Mouse (Mus musculus) intestine, embryonic 14.5 days (tissue): ENCODE measurements at regions not wholly inside any gene's neighbourhood (a gene's known extent, or its start where the extent isn't known, plus 50 kb on each side); places are given as distances from the start of the nearest gene placed in this dataset.

ENCODE experiments used
- ATAC-seq: fragments of 200-750 bp; cut with Nextera tagmentation; replicated peaks from 2 replicates; pipeline ENCODE4 v1.8.0; 2017; ENCODE audit warnings: low read depth, moderate number of reproducible peaks, moderate TSS enrichment, moderate library complexity; ENCODE audit not compliant: low FRiP score, low TSS enrichment
- DNase-seq: peaks from one replicate; pipeline ENCODE4 v3.0.0-alpha.2; 2018; ENCODE audit warnings: low spot score
- H3K27ac ChIP-seq: fragments of 300-500 bp; sonication (generic); 2 replicates; pipeline ENCODE4 v1.5.1; 2014; ENCODE audit warnings: low read depth, mild to moderate bottlenecking, control low read depth
- H3K27me3 ChIP-seq: fragments of 300-500 bp; sonication (generic); replicated peaks from 2 replicates; pipeline ENCODE4 v1.6.1; 2014; ENCODE audit warnings: low read length, control low read depth; ENCODE audit not compliant: control insufficient read depth, insufficient read depth
- H3K36me3 ChIP-seq: fragments of 300-500 bp; sonication (generic); 2 replicates; pipeline ENCODE4 v1.6.1; 2014; ENCODE audit warnings: low read length, control low read depth; ENCODE audit not compliant: control insufficient read depth, insufficient read depth
- H3K4me1 ChIP-seq: fragments of 300-500 bp; sonication (generic); replicated peaks from 2 replicates; pipeline ENCODE4 v1.6.1; 2014; ENCODE audit warnings: low read length, control low read depth, mixed read lengths; ENCODE audit not compliant: control insufficient read depth, insufficient read depth
- H3K4me2 ChIP-seq: fragments of 300-500 bp; sonication (generic); 2 replicates; pipeline ENCODE4 v1.6.1; 2014; ENCODE audit warnings: low read length
- H3K4me3 ChIP-seq: fragments of 300-500 bp; sonication (generic); 2 replicates; pipeline ENCODE4 v1.5.1; 2014; ENCODE audit warnings: low read depth, low read length, control low read depth, mixed read lengths
- H3K9ac ChIP-seq: fragments of 300-500 bp; sonication (generic); 2 replicates; pipeline ENCODE4 v1.6.1; 2014; ENCODE audit warnings: mild to moderate bottlenecking, low read length
- H3K9me3 ChIP-seq: fragments of 300-500 bp; sonication (generic); 2 replicates; pipeline ENCODE4 v1.6.1; 2016; ENCODE audit warnings: low read length, control low read depth; ENCODE audit not compliant: control insufficient read depth
- WGBS: fragments of 180-500 bp; shearing (Covaris S2); extraction: QIAGEN DNeasy Blood & Tissue Kit; methylation state at CpG from one replicate; pipeline ENCODE4 v1.1.7; 2014; 5-methylcytosine and 5-hydroxymethylcytosine counted together

GRCm38 (mm10) chr8:109415906-109416305, 77.9 kb upstream of the Pmfbp1 start:
- Histone ChIP-seq H3K4me3 (no peak overlapping the region), H3K36me3 (no peaks in the 10 kb centered on the region), H3K27me3 (no peaks in the 10 kb centered on the region), H3K9ac (no peak overlapping the region), H3K4me2 (no peak overlapping the region), H3K27ac (no peak overlapping the region), H3K9me3 (no peaks in the 10 kb centered on the region), H3K4me1 (0 out of 2 replicates have a peak, but pooled peaks cover 2% of the 10 kb centered on the region)
- 81% methylated on average over 11 of the region's 11 CpGs for WGBS
- no peak for DNase-seq
- ATAC-seq: no peak

DNA sequence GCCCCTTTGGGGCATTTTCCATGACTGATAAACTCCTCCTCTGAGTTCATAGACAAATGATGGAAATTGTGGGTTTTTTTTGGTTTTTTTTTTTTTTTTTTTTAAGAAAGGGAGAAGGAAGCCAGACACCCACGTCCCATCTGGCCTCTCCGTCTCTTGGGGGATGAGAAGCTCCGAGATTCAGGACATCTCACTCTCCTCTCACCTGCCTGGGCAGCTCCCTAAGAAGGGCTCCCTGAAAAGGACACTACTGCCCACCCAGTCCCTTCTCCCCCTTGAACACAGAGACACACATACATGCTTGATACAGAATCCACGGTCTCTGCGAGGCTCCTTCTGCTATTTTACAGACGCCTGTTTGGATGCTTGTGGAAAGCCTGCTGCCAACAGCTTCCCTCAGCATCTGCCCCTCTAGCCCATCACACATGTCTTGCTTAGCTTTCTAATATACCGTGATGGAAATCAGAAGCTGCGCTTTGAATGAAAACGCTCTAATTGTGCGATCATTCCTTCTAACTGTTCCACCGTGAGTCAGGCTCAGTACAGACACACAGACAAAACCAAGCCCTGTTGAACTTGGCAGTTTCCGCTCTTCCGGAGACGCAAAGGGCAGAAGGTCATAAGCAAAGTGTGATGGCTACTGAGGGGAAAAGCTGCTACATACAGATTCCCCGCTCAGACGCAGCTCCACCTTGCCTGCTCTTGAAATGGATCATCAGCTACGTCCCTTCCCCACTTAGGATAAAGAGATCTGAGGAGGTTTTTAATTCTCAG, 77.3 kb upstream of the Pmfbp1 start:
- Histone ChIP-seq H3K27me3 (no peaks in the 10 kb centered on the region), H3K9me3 (no peaks in the 10 kb centered on the region), H3K4me3 (no peak overlapping the region), H3K27ac (no peak overlapping the region), H3K9ac (no peak overlapping the region), H3K4me1 (0 out of 2 replicates have a peak, but pooled peaks cover 2% of the 10 kb centered on the region), H3K36me3 (no peaks in the 10 kb centered on the region), H3K4me2 (no peak overlapping the region)
- 68% methylated on average over 17 of the region's 17 CpGs for WGBS
- ATAC-seq (no peak), DNase-seq (no peak)

DNA sequence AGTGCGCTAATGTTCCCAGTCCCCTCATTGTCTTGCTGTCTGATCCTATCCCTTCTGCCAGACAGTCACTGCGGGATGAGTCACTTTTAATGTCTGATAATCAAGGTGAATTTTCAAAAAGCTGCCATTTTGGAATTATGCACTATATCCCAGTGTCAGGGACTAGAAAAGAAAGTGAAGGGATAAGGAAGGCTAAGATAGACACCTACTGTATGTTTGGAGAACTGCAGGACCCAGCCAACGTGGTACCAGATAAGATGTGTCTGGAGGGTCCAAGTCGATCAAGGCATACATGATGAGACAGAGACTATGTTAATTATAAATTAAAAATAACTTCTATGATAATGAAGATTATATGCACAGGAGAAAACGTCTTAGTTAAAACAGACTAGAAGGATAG, 76.6 kb upstream of the Pmfbp1 start:
- no peak overlapping the region for H3K27ac ChIP-seq
- peak; percentile 69 for DNase-seq
- 0 out of 2 replicates have a peak, but pooled peaks cover 2% of the 10 kb centered on the region for H3K4me1 ChIP-seq
- H3K4me3 ChIP-seq: no peak overlapping the region
- ATAC-seq: peak; percentile 40; the same call in 1 of the 2 replicates
- H3K36me3 ChIP-seq: no peaks in the 10 kb centered on the region
- 41% methylated on average over 5 of the region's 5 CpGs for WGBS
- H3K27me3 ChIP-seq: no peaks in the 10 kb centered on the region
- no peak overlapping the region for H3K9ac ChIP-seq
- H3K9me3 ChIP-seq: no peaks in the 10 kb centered on the region
- no peak overlapping the region for H3K4me2 ChIP-seq

DNA sequence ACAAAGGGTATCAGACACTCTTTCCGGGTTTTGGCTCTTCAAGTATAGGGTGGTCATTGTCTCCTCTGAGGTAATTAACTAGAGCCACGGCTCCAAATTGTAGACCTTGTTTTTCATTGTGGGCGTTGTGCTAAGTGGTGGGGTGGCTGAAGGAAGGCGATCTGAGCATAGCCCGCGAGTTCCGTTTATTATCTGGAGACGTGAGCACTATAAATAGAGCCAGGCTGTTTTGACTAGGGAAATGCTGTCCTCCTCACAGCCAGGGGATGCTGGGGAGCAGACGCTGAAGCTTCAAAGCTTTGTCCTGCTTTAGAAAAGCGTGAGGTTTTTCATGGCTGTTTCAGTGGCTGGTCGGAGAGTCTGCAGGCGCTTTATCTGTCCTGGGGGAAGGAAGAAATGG, 75.9 kb upstream of the Pmfbp1 start:
- no peaks in the 10 kb centered on the region for H3K36me3 ChIP-seq
- 30% methylated on average over 12 of the region's 12 CpGs for WGBS
- no peak overlapping the region for H3K4me2 ChIP-seq
- DNase-seq: no peak
- no peak overlapping the region for H3K4me3 ChIP-seq
- no peaks in the 10 kb centered on the region for H3K27me3 ChIP-seq
- no peaks in the 10 kb centered on the region for H3K9me3 ChIP-seq
- H3K27ac ChIP-seq: no peak overlapping the region
- no peak for ATAC-seq
- no peak overlapping the region for H3K9ac ChIP-seq
- 0 out of 2 replicates have a peak, but pooled peaks cover 2% of the 10 kb centered on the region for H3K4me1 ChIP-seq

GRCm38 (mm10) chr8:109419029-109419596, 74.7 kb upstream of the Pmfbp1 start:
- ATAC-seq: no peak
- no peak overlapping the region for H3K27ac ChIP-seq

GRCm38 (mm10) chr8:109424004-109424403, 69.8 kb upstream of the Pmfbp1 start:
- Histone ChIP-seq H3K9me3 (no peaks in the 10 kb centered on the region), H3K4me3 (no peak overlapping the region), H3K27ac (no peak overlapping the region), H3K27me3 (no peaks in the 10 kb centered on the region), H3K4me1 (no peaks in the 10 kb centered on the region), H3K4me2 (no peak overlapping the region), H3K36me3 (no peaks in the 10 kb centered on the region), H3K9ac (no peak overlapping the region)
- 64% methylated on average over 5 of the region's 5 CpGs for WGBS
- ATAC-seq (no peak), DNase-seq (no peak)

More at GRCm38 (mm10) chr8:109419029-109419596, 74.7 kb upstream of the Pmfbp1 start:
- WGBS: 62% methylated on average over 4 of the region's 4 CpGs
- Histone ChIP-seq H3K4me3 (no peak overlapping the region), H3K27me3 (no peaks in the 10 kb centered on the region), H3K9me3 (no peaks in the 10 kb centered on the region), H3K4me1 (0 out of 2 replicates have a peak, but pooled peaks cover 2% of the 10 kb centered on the region), H3K9ac (no peak overlapping the region), H3K36me3 (no peaks in the 10 kb centered on the region), H3K4me2 (no peak overlapping the region)
- no peak for DNase-seq

DNA sequence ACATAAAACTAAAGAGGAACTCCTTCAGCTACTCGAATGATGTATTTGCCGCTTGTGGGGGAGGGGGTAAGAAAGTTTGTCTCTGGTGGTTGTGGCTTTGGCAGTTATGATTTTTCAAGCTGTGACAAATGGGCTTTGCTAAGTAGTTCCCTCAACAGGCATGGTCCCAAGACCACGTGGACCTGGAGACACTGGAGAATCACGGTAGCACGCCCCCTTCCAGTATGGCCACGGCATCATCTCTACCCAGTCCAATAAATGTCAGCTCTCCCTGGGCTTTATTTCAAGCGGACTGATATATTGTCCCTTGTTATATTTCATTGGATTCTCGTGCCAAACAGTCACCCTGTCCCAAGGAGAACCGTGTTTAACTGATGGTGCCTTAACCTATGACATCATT, 65.3 kb upstream of the Pmfbp1 start:
- no peak overlapping the region for H3K4me2 ChIP-seq
- DNase-seq: no peak
- H3K27me3 ChIP-seq: no peaks in the 10 kb centered on the region
- no peak for ATAC-seq
- no peak overlapping the region for H3K9ac ChIP-seq
- no peak overlapping the region for H3K4me3 ChIP-seq
- WGBS: 66% methylated on average over 9 of the region's 9 CpGs
- no peaks in the 10 kb centered on the region for H3K9me3 ChIP-seq
- no peak overlapping the region for H3K27ac ChIP-seq
- H3K4me1 ChIP-seq: no peaks in the 10 kb centered on the region
- H3K36me3 ChIP-seq: no peaks in the 10 kb centered on the region

DNA sequence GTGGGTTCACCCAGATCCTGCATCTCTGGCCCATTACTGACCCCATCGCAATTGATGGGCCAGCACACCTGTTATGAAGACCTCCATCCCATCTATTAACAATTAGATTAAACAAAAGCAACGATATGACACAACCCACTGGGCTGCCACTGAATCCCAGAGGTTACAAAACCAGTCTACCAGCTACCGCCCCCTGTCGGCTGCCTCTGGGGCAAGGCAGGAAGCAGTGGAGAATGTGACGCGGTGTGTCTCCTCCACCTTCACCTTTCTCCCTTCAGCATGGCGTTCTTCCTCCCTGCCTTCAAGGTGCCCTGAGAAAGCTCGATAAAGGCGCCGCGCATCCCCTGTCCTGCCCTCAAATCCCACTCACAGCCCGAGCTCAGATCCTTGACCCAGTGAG, 59.3 kb upstream of the Pmfbp1 start:
- no peak overlapping the region for H3K27ac ChIP-seq
- DNase-seq (no peak), ATAC-seq (no peak)
- no peaks in the 10 kb centered on the region for H3K27me3 ChIP-seq
- no peak overlapping the region for H3K9ac ChIP-seq
- no peaks in the 10 kb centered on the region for H3K9me3 ChIP-seq
- no peak overlapping the region for H3K4me3 ChIP-seq
- no peaks in the 10 kb centered on the region for H3K4me1 ChIP-seq
- H3K36me3 ChIP-seq: no peaks in the 10 kb centered on the region
- no peak overlapping the region for H3K4me2 ChIP-seq
- WGBS: 88% methylated on average over 12 of the region's 12 CpGs

DNA sequence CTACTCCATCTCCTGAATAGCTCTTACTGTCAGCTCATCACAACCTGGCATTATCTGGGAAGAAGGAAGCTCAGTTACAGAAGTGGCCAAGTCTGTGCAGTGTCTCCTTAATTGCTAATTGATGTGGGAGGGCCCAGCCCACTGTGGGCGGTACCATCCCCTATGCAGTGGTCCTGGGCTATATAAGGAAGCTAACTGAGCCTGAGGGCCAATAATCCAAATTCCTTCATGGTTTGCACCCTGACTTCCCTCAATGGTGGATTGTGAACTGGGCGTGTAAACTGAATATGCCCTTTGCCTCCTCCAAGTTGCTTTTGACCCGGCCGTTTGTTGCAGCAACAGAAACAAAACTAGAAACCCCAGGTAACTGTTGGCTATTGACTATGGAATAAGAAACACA, 57.8 kb upstream of the Pmfbp1 start:
- DNase-seq: no peak
- Histone ChIP-seq H3K9me3 (no peaks in the 10 kb centered on the region), H3K27me3 (no peaks in the 10 kb centered on the region), H3K36me3 (no peaks in the 10 kb centered on the region), H3K4me2 (no peak overlapping the region), H3K9ac (no peak overlapping the region), H3K27ac (no peak overlapping the region), H3K4me3 (no peak overlapping the region), H3K4me1 (no peaks in the 10 kb centered on the region)
- WGBS: 92% methylated on average over 4 of the region's 4 CpGs
- no peak for ATAC-seq
